Mouse (Mus musculus): Measurements from ENCODE around the gene Neu1. TPM values are rescaled to one million over a fixed set of nuclear protein-coding genes. Genes with fewer than 3 reads are reported as not detected.

Neu1 gene
- 85.9 TPM for polyA plus RNA-seq (2017; shearing (Covaris generic))

GRCm38 (mm10) chr17:34931061-34931734, at the start of gene Neu1:
Neu1 (plus strand) TSS chr17:34931253.

GRCm38 (mm10) chr17:34881683-34882310, 49.3 kb upstream of the Neu1 start, which contains the start of gene Gm20547:
Gm20547 (minus strand) TSS chr17:34882042.

GRCm38 (mm10) chr17:34898160-34898586, 32.9 kb upstream of the Neu1 start, which contains the start of the genes C2 and Ehmt2:
C2 (minus strand) TSS chr17:34898265.
Ehmt2 (plus strand) TSS chr17:34898469.

GRCm38 (mm10) chr17:34913930-34914665, 17.0 kb upstream of the Neu1 start, which contains the start of gene Slc44a4:
Slc44a4 (plus strand) TSS chr17:34914466.

GRCm38 (mm10) chr17:34959130-34959778, 28.2 kb downstream of the Neu1 start, which contains the start of gene Hspa1b:
Hspa1b (minus strand) TSS chr17:34959238.

GRCm38 (mm10) chr17:34969822-34970221, 38.8 kb downstream of the Neu1 start, which contains the start of gene Gm20481:
Gm20481 (plus strand) TSS chr17:34969912.

GRCm38 (mm10) chr17:34972069-34972749, 41.2 kb downstream of the Neu1 start, which contains the start of the genes Hspa1a and Hspa1l:
Hspa1a (minus strand) TSS chr17:34972156.
Hspa1l (plus strand) TSS chr17:34972703.

GRCm38 (mm10) chr17:34981690-34982180, 50.7 kb downstream of the Neu1 start, which contains the start of gene Lsm2:
Lsm2 (plus strand) TSS chr17:34981862.

Other genes with a start within 250 kb of the Neu1 start
- gene C4b, start 187.4 kb upstream of the Neu1 start, polyA plus RNA-seq (2017; shearing (Covaris generic)): 0.12 TPM
- gene Cyp21a1, start 126.7 kb upstream of the Neu1 start, polyA plus RNA-seq (2017; shearing (Covaris generic)): not detected
- 38.5 TPM for gene Stk19, start 94.3 kb upstream of the Neu1 start, polyA plus RNA-seq (2017; shearing (Covaris generic))
- gene Dxo, start 94.2 kb upstream of the Neu1 start, polyA plus RNA-seq (2017; shearing (Covaris generic)): 73.8 TPM
- 150 TPM for gene Skiv2l, start 81.0 kb upstream of the Neu1 start, polyA plus RNA-seq (2017; shearing (Covaris generic))
- gene Nelfe, start 80.9 kb upstream of the Neu1 start, polyA plus RNA-seq (2017; shearing (Covaris generic)): 41.3 TPM
- gene Cfb, start 68.7 kb upstream of the Neu1 start, polyA plus RNA-seq (2017; shearing (Covaris generic)): 1.3 TPM
- 0.64 TPM for gene Zbtb12, start 51.8 kb upstream of the Neu1 start, polyA plus RNA-seq (2017; shearing (Covaris generic))
- gene Gm20547, start 49.2 kb upstream of the Neu1 start, polyA plus RNA-seq (2017; shearing (Covaris generic)): not detected
- 2.3 TPM for gene C2, start 33.0 kb upstream of the Neu1 start, polyA plus RNA-seq (2017; shearing (Covaris generic))
- 38.7 TPM for gene Ehmt2, start 32.8 kb upstream of the Neu1 start, polyA plus RNA-seq (2017; shearing (Covaris generic))
- not detected for gene Slc44a4, start 16.8 kb upstream of the Neu1 start, polyA plus RNA-seq (2017; shearing (Covaris generic))
- gene Hspa1b, start 28.0 kb downstream of the Neu1 start, polyA plus RNA-seq (2017; shearing (Covaris generic)): 54.2 TPM
- 2.7 TPM for gene Gm20481, start 38.7 kb downstream of the Neu1 start, polyA plus RNA-seq (2017; shearing (Covaris generic))
- 13.2 TPM for gene Hspa1a, start 40.9 kb downstream of the Neu1 start, polyA plus RNA-seq (2017; shearing (Covaris generic))
- 0.17 TPM for gene Hspa1l, start 41.5 kb downstream of the Neu1 start, polyA plus RNA-seq (2017; shearing (Covaris generic))
- gene Lsm2, start 50.6 kb downstream of the Neu1 start, polyA plus RNA-seq (2017; shearing (Covaris generic)): 55.0 TPM
- gene Vars, start 69.7 kb downstream of the Neu1 start, polyA plus RNA-seq (2017; shearing (Covaris generic)): 187 TPM
- gene Vwa7, start 85.3 kb downstream of the Neu1 start, polyA plus RNA-seq (2017; shearing (Covaris generic)): 0.33 TPM
- gene Sapcd1, start 96.8 kb downstream of the Neu1 start, polyA plus RNA-seq (2017; shearing (Covaris generic)): 0.82 TPM
- 1.5 TPM for gene Msh5, start 115.5 kb downstream of the Neu1 start, polyA plus RNA-seq (2017; shearing (Covaris generic))
- 661 TPM for gene Clic1, start 118.7 kb downstream of the Neu1 start, polyA plus RNA-seq (2017; shearing (Covaris generic))
- gene Ddah2, start 127.8 kb downstream of the Neu1 start, polyA plus RNA-seq (2017; shearing (Covaris generic)): 2.2 TPM
- not detected for gene Ly6g6c, start 134.1 kb downstream of the Neu1 start, polyA plus RNA-seq (2017; shearing (Covaris generic))
- not detected for gene Mpig6b, start 134.9 kb downstream of the Neu1 start, polyA plus RNA-seq (2017; shearing (Covaris generic))
- gene Ly6g6e, start 145.6 kb downstream of the Neu1 start, polyA plus RNA-seq (2017; shearing (Covaris generic)): not detected
- not detected for gene Ly6g6d, start 146.8 kb downstream of the Neu1 start, polyA plus RNA-seq (2017; shearing (Covaris generic))
- not detected for gene Ly6g6f, start 154.4 kb downstream of the Neu1 start, polyA plus RNA-seq (2017; shearing (Covaris generic))
- 65.7 TPM for gene Abhd16a, start 158.0 kb downstream of the Neu1 start, polyA plus RNA-seq (2017; shearing (Covaris generic))
- gene Ly6g5c, start 177.0 kb downstream of the Neu1 start, polyA plus RNA-seq (2017; shearing (Covaris generic)): not detected
- 3.8 TPM for gene Ly6g5b, start 184.2 kb downstream of the Neu1 start, polyA plus RNA-seq (2017; shearing (Covaris generic))
- gene Gpank1, start 190.2 kb downstream of the Neu1 start, polyA plus RNA-seq (2017; shearing (Covaris generic)): 58.5 TPM
- 341 TPM for gene Csnk2b, start 190.8 kb downstream of the Neu1 start, polyA plus RNA-seq (2017; shearing (Covaris generic))
- gene D17H6S53E, start 195.1 kb downstream of the Neu1 start, polyA plus RNA-seq (2017; shearing (Covaris generic)): 5.3 TPM
- gene Apom, start 200.8 kb downstream of the Neu1 start, polyA plus RNA-seq (2017; shearing (Covaris generic)): not detected
- 48.8 TPM for gene Bag6, start 203.9 kb downstream of the Neu1 start, polyA plus RNA-seq (2017; shearing (Covaris generic))
- 28.9 TPM for gene Prrc2a, start 233.6 kb downstream of the Neu1 start, polyA plus RNA-seq (2017; shearing (Covaris generic))
- 4.8 TPM for gene Aif1, start 244.8 kb downstream of the Neu1 start, polyA plus RNA-seq (2017; shearing (Covaris generic))

Measured in activated CD4-positive, CD25-positive, alpha-beta regulatory T cell, adult 9 weeks (primary cell).